Mouse (Mus musculus) kidney, adult 2 months (tissue): ENCODE results near the gene Stard13.

Experiments used
- CTCF ChIP-seq: fragments of 200-500 bp; conservative IDR thresholded peaks from 2 replicates; pipeline ENCODE4 v1.5.1; 2011; ENCODE audit warnings: low read depth, mild to moderate bottlenecking, control low read depth, low read length, moderate library complexity, mixed read lengths; ENCODE audit not compliant: insufficient read depth, insufficient read length
- POLR2A ChIP-seq: fragments of 200-500 bp; IDR thresholded peaks from one replicate; pipeline ENCODE4 v1.6.1; 2011; ENCODE audit warnings: low read depth, low read length, control low read depth

- TF ChIP-seq POLR2A, result no peak
- TF ChIP-seq CTCF, result no peak
These were observed 178.1 kb downstream of the Stard13 start for GRCm38 (mm10) chr5:151055426-151056090.
